Mouse (Mus musculus) embryonic facial prominence, embryonic 11.5 days (tissue): Measurements from ENCODE around the gene Kcnd3. TPM values are rescaled to one million over a fixed set of nuclear protein-coding genes. Genes with fewer than 3 reads are reported as not detected.

Experiments used
- ATAC-seq: fragments of 200-750 bp; cut with Nextera tagmentation; replicated peaks from 2 replicates; pipeline ENCODE4 v1.8.0; 2017; ENCODE audit warnings: low read depth; ENCODE audit not compliant: insufficient number of reproducible peaks, low FRiP score, low TSS enrichment
- DNase-seq: peaks from one replicate; pipeline ENCODE4 v3.0.0-alpha.2; 2015; ENCODE audit warnings: low spot score
- H3K27ac ChIP-seq: fragments of 300-500 bp; sonication (generic); replicated peaks from 2 replicates; pipeline ENCODE4 v1.5.1; 2014; ENCODE audit warnings: mild to moderate bottlenecking, low read depth, low read length, control low read depth
- H3K27me3 ChIP-seq: fragments of 300-500 bp; sonication (generic); 2 replicates; pipeline ENCODE4 v1.6.1; 2014; ENCODE audit warnings: mild to moderate bottlenecking, low read length, moderate library complexity, mixed read lengths; ENCODE audit not compliant: control insufficient read depth, insufficient read depth
- H3K36me3 ChIP-seq: fragments of 300-500 bp; sonication (generic); replicated peaks from 2 replicates; pipeline ENCODE4 v1.6.1; 2014; ENCODE audit warnings: low read depth, mild to moderate bottlenecking, low read length, moderate library complexity, mixed read lengths; ENCODE audit not compliant: control insufficient read depth, insufficient read depth
- H3K4me1 ChIP-seq: fragments of 300-500 bp; sonication (generic); 2 replicates; pipeline ENCODE4 v1.6.1; 2014; ENCODE audit warnings: low read length, mixed read lengths; ENCODE audit not compliant: control insufficient read depth, insufficient read depth
- H3K4me2 ChIP-seq: fragments of 300-500 bp; sonication (generic); 2 replicates; pipeline ENCODE4 v1.6.1; 2014; ENCODE audit warnings: low read depth, mild to moderate bottlenecking, control low read depth, low read length, moderate library complexity
- H3K4me3 ChIP-seq: fragments of 300-500 bp; sonication (generic); 2 replicates; pipeline ENCODE4 v1.5.1; 2014; ENCODE audit warnings: low read depth, low read length, control low read depth
- H3K9ac ChIP-seq: fragments of 300-500 bp; sonication (generic); replicated peaks from 2 replicates; pipeline ENCODE4 v1.6.1; 2014; ENCODE audit warnings: mild to moderate bottlenecking, control low read depth, low read length
- H3K9me3 ChIP-seq: fragments of 300-500 bp; sonication (generic); replicated peaks from 2 replicates; pipeline ENCODE4 v1.6.1; 2016; ENCODE audit warnings: mild to moderate bottlenecking, low read length, inconsistent platforms, mixed read lengths; ENCODE audit not compliant: control insufficient read depth
- WGBS: fragments of 180-500 bp; shearing (Covaris S2); extraction: QIAGEN DNeasy Blood & Tissue Kit; methylation state at CpG from one replicate; pipeline ENCODE4 v1.1.7; 2014; 5-methylcytosine and 5-hydroxymethylcytosine counted together
- polyA plus RNA-seq: library from polyadenylated mRNA; unstranded; fragments of >200 nt; fragmentation: Nextera tagmentation; extraction: Ambion mirVana; gene quantifications from 2 replicates; pipeline ENCODE4 v1.2.1, GENCODE M21; 2014

Kcnd3 gene
- polyA plus RNA-seq, 1 experiment from 2014 or later = 0.59 TPM

- Histone ChIP-seq H3K4me2 (no peak overlapping the region), H3K9me3 (no peaks in the 10 kb centered on the region), H3K9ac (no peak overlapping the region), H3K4me1 (no peaks in the 10 kb centered on the region), H3K27ac (no peak overlapping the region), H3K36me3 (no peaks in the 10 kb centered on the region), H3K4me3 (no peak overlapping the region), H3K27me3 (no peaks in the 10 kb centered on the region)
- DNase-seq (no peak), ATAC-seq (no peak)
- 76% methylated on average over 3 of the region's 3 CpGs for WGBS
Observed at GRCm38 (mm10) chr3:105514215-105514614, 62.1 kb downstream of the Kcnd3 start.

DNA sequence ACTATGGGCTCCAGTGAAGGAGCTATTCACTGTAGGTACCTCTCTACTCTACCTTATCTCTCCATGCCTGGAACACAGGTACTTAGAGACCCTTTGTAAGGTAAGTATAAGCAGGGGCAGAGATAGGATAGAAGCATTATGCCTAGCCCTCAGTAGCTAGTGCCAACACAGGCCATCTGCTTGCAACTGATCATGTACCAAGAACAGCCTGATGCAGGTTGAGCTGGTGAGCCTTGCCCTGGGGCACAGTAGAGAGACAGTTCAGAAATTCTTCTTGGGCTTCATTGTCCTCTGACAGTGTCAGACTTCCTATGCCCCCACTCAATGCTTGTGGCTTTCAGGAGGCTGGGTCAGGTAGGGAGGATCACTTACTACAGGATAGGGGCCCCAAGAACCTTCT lies 62.9 kb downstream of the Kcnd3 start:
- H3K27ac ChIP-seq = no peak overlapping the region
- H3K4me3 ChIP-seq = no peak overlapping the region
- no peaks in the 10 kb centered on the region for H3K36me3 ChIP-seq
- no peaks in the 10 kb centered on the region for H3K27me3 ChIP-seq
- DNase-seq = no peak
- no peak overlapping the region for H3K4me2 ChIP-seq
- H3K4me1 ChIP-seq = no peaks in the 10 kb centered on the region
- no peak for ATAC-seq
- H3K9me3 ChIP-seq = no peaks in the 10 kb centered on the region
- H3K9ac ChIP-seq = no peak overlapping the region

DNA sequence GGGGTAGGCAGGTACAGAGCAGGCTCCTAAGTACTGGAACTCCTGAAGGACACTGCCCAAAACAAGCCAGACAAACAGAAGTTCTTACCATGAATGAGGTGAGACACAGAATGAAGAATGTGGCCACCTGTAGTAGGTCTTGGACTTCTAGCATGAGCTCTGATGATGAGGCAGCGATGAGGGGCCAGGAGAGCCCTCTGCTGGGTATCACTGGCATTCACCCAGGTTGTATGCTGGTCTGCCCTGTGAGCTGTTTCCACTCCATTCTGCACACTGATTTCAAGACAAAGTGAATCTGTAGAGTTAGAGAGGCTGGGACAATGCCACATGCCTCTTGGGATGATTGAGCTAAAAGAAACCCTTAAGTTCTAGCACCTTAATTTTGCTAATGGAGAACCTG lies 63.5 kb downstream of the Kcnd3 start:
- no peaks in the 10 kb centered on the region for H3K27me3 ChIP-seq
- DNase-seq (no peak), ATAC-seq (no peak)
- no peak overlapping the region for H3K9ac ChIP-seq
- no peak overlapping the region for H3K4me2 ChIP-seq
- no peaks in the 10 kb centered on the region for H3K4me1 ChIP-seq
- no peak overlapping the region for H3K27ac ChIP-seq
- H3K4me3 ChIP-seq = no peak overlapping the region
- H3K36me3 ChIP-seq = no peaks in the 10 kb centered on the region
- H3K9me3 ChIP-seq = no peaks in the 10 kb centered on the region
- WGBS = 83% methylated on average over 1 of the region's 1 CpGs

- WGBS = 86% methylated on average over 6 of the region's 6 CpGs
- H3K27ac ChIP-seq = no peak overlapping the region
- H3K27me3 ChIP-seq = no peaks in the 10 kb centered on the region; the same call in 1 of the 2 replicates
- no peak overlapping the region for H3K4me2 ChIP-seq
- no peak for ATAC-seq
- H3K4me3 ChIP-seq = no peak overlapping the region
- no peaks in the 10 kb centered on the region for H3K36me3 ChIP-seq
- H3K9me3 ChIP-seq = no peaks in the 10 kb centered on the region
- no peak overlapping the region for H3K9ac ChIP-seq
- H3K4me1 ChIP-seq = no peaks in the 10 kb centered on the region
- no peak for DNase-seq
Observed at GRCm38 (mm10) chr3:105520446-105520845, 68.3 kb downstream of the Kcnd3 start.

DNA sequence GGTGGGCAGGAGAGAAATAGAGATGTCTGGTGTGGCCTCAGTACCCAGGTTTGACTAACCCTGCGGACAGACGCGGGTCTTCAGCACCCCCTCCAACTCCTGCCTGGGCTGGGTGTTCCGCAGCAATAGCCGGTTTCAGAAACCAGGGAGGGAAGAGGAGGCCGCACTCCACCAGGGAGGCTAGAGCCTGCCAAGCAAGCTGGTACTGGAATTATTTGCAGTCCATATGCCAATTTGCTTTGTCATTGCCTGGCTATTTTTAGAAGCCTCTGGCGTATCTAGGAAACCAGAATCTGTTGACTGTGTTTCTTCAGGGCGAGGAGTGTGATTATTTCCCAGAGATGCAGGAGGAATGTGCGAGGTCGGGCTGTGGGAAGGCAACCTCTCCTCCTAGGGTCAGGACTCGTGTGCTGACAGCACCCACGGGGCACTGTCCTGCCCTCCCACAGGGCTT lies 69.1 kb downstream of the Kcnd3 start:
- Histone ChIP-seq H3K9ac (no peak overlapping the region), H3K27ac (no peak overlapping the region), H3K36me3 (no peaks in the 10 kb centered on the region), H3K27me3 (no peaks in the 10 kb centered on the region; the same call in 1 of the 2 replicates), H3K4me3 (no peak overlapping the region), H3K9me3 (no peaks in the 10 kb centered on the region), H3K4me2 (no peak overlapping the region), H3K4me1 (no peaks in the 10 kb centered on the region)
- DNase-seq (no peak), ATAC-seq (no peak)
- WGBS = 70% methylated on average over 12 of the region's 12 CpGs

DNA sequence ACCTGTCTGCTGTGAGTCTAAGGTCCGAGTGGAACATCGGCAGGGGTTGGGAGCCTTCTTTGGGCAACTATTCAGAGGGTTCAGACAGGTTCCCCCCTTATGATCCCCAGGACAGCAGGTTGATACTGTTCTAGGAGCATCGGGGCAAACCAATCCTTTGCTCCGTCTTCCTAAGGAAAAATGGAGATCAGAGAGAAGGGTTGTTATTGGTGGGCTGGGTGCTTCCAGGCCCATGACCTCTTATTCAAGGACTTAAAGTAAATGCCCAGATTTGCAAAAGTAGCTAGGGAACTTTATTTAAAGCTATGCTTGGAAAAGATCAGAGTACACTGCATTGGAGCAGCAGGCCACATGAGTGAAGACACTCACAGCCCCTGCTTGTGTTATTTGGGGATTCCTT lies 69.5 kb downstream of the Kcnd3 start:
- Histone ChIP-seq H3K4me3 (no peak overlapping the region), H3K4me1 (no peaks in the 10 kb centered on the region), H3K27ac (no peak overlapping the region), H3K36me3 (no peaks in the 10 kb centered on the region), H3K9ac (no peak overlapping the region), H3K4me2 (no peak overlapping the region), H3K9me3 (no peaks in the 10 kb centered on the region), H3K27me3 (no peaks in the 10 kb centered on the region; the same call in 1 of the 2 replicates)
- WGBS = 81% methylated on average over 4 of the region's 4 CpGs
- DNase-seq (no peak), ATAC-seq (no peak)

DNA sequence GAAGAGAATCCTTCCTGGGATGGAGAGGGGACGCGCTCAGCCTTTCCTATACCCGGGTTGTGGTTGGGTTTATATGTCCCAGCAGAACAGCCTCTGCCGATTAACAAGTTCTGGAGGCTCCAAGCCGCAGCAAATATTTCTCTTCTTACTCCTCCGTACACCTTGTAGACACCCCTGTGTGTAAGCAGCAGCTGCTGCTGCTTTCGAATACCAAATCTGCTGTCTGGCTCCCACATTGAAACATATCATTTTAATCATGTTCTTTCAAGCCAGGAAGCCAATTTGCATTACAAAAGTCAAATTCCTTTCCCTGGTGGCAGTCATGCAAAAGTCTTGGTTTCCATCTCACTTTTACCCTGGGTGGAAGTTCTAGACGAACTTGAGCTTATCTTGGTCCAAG lies 76.7 kb downstream of the Kcnd3 start:
- Histone ChIP-seq H3K27me3 (no peaks in the 10 kb centered on the region), H3K27ac (no peak overlapping the region)
- WGBS = 75% methylated on average over 8 of the region's 8 CpGs

DNA sequence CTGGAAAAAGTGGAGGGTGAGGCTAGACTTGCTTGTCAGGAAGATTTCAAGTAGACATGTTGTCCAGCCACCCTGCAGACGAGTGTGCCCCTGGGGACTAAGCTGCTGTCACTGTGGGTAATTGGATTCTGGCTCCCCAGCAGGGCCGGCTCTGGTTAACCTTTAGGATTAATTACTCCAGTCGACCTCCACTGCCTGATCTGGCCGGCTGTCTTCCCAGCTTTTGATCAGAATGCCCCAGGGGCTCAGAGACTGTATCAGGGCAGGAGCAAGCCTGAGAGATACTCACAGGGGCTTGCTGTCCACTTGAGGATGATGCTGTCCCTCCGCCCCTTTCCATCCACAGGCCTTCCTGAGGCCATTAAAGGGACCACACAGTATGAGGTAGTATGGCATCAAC lies 77.6 kb downstream of the Kcnd3 start:
- Histone ChIP-seq H3K9me3 (no peaks in the 10 kb centered on the region), H3K4me2 (no peak overlapping the region), H3K36me3 (no peaks in the 10 kb centered on the region), H3K4me1 (peaks cover 7% of the 10 kb centered on the region), H3K9ac (no peak overlapping the region), H3K27me3 (no peaks in the 10 kb centered on the region), H3K27ac (no peak overlapping the region), H3K4me3 (no peak overlapping the region)
- peak; percentile 58 for ATAC-seq
- DNase-seq = no peak
- WGBS = 7% methylated on average over 5 of the region's 5 CpGs

More for the DNA sequence above, 76.7 kb downstream of the Kcnd3 start:
- DNase-seq = no peak
- Histone ChIP-seq H3K36me3 (no peaks in the 10 kb centered on the region), H3K9ac (no peak overlapping the region), H3K4me3 (no peak overlapping the region), H3K9me3 (no peaks in the 10 kb centered on the region), H3K4me2 (no peak overlapping the region), H3K4me1 (peaks cover 7% of the 10 kb centered on the region)
- no peak for ATAC-seq
